Mouse (Mus musculus) bone marrow macrophage, adult 2 months (primary cell): ENCODE measurements around the gene Neu1.

Source experiments
- CTCF ChIP-seq: IDR thresholded peaks from 2 replicates; pipeline ENCODE4 v1.5.1; 2012; ENCODE audit warnings: low read depth, mild to moderate bottlenecking, low read length, moderate library complexity
- POLR2A ChIP-seq: IDR thresholded peaks from 2 replicates; pipeline ENCODE4 v1.6.1; 2012; ENCODE audit warnings: mild to moderate bottlenecking, low read depth, low read length, borderline replicate concordance

DNA sequence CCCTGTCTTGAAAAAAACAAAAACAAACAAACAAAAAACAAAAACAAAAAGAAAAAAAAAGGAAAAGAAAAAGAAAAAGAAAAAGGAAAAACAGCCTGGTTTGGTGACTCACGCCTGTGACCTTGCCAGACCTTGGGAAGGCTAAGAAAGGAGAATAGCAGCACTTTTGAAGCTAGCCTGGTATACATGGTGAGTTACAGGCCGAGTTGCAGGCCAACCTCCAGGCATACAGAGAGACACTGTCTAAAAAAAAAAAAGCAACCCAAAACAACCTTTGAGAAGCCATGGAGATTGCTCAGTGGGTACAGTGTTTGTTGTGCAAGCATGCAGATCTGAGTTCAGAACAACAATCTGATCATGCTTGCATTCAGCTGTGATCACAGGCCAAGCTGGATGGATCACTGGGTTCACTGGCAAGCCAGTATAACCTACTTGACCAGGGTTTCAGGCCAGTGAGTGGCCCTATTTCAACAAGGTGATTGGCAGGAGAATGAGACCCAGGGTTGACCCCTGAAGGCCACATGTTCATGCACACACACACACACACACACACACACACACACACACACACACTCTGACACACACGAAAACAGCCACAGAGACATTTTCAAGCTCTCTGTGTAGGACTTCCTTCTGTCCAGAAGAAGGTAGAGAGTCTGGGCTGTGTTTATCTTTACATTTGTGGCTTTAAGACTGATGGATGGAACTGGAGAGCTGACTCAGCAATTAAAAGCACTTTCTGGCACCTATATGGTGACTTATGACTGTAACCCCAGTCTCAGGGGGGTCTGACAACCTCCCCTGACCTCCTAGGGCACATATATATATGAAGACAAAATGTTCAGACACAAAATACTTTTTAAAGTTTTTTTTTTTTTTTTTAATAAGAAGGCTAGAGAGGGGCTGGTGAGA is 44.8 kb downstream of the Neu1 start:
- TF ChIP-seq CTCF (no peak), POLR2A (no peak)
